ENCODE assay signal across 13 mouse cellular contexts in the genomic region with DNA sequence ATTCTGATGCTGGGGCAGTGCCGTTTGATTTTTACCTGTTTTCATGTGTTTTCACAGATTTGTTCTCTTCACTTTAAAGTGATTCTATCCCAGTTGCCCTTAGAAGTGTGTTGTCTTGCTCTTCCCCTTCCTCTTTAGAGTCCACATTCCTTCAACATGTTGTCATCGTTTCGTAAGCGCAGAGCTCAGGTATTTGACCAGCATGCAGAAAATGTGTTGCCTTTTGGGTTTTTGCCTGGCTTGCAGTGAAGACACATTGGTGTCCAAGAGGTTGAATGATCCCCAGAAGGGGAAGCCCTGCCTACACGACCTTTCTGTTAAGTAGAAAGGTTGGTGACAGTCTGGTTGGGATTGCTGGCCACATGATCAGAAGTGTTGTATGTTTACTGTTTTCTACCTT. TPM values are rescaled to one million over a fixed set of nuclear protein-coding genes. Genes with fewer than 3 reads are reported as not detected.
DNase-seq lines count a peak whose midpoint lies in the region; ATAC-seq lines count a peak whose summit lies in the region.
"Had no signal": no experiment of that assay in that cellular context is flagged by ENCODE, and none has a peak within 500 bp of the region (broad histone marks: within the 10 kb centered on the region; RNA-seq: fewer than 3 reads in every experiment).

No protein-coding gene starts in this region.

- peak overlapping the region; percentile 14; the same call in 1 of the 2 replicates for H3K4me3 ChIP-seq in hindbrain, embryonic 13.5 days
- no peak overlapping the region for H3K4me3 ChIP-seq in hindbrain, embryonic 10.5 days
- no peak overlapping the region for H3K4me3 ChIP-seq in midbrain, embryonic 15.5 days
- no peak overlapping the region; the same call in 1 of the 2 replicates for H3K4me3 ChIP-seq in midbrain, embryonic 10.5 days
- 0 out of 2 replicates have a peak overlapping the region, but pooled peaks have one; percentile 0 for H3K4me3 ChIP-seq in neural tube, embryonic 14.5 days (ENCODE audit: low read depth, low read length)
- H3K4me3 ChIP-seq: liver, embryonic 13.5 days; stomach, embryonic 15.5 days had no signal

- peaks cover 21% of the 10 kb centered on the region for H3K36me3 ChIP-seq in hindbrain, embryonic 13.5 days
- H3K36me3 ChIP-seq in hindbrain, embryonic 10.5 days = peaks cover 37% of the 10 kb centered on the region
- peaks cover 17% of the 10 kb centered on the region for H3K36me3 ChIP-seq in midbrain, embryonic 15.5 days (replicated peaks)
- peaks cover 36% of the 10 kb centered on the region for H3K36me3 ChIP-seq in midbrain, embryonic 10.5 days
- peaks cover 4% of the 10 kb centered on the region for H3K36me3 ChIP-seq in neural tube, embryonic 14.5 days (ENCODE audit: control insufficient read depth, insufficient read depth, low read length)
- H3K36me3 ChIP-seq: stomach, embryonic 15.5 days had no signal

- no peak overlapping the region for H3K27ac ChIP-seq in hindbrain, embryonic 13.5 days
- H3K27ac ChIP-seq in hindbrain, embryonic 10.5 days = no peak overlapping the region
- no peak overlapping the region for H3K27ac ChIP-seq in midbrain, embryonic 15.5 days
- no peak overlapping the region for H3K27ac ChIP-seq in midbrain, embryonic 10.5 days (replicated peaks)
- no peak overlapping the region for H3K27ac ChIP-seq in neural tube, embryonic 14.5 days (ENCODE audit: low read depth, low read length)
- H3K27ac ChIP-seq: liver, embryonic 13.5 days had no signal

- no peaks in the 10 kb centered on the region for H3K27me3 ChIP-seq in hindbrain, embryonic 13.5 days
- H3K27me3 ChIP-seq in hindbrain, embryonic 10.5 days (ENCODE audit: insufficient read depth, poor library complexity, severe bottlenecking) = no peaks in the 10 kb centered on the region
- no peaks in the 10 kb centered on the region for H3K27me3 ChIP-seq in midbrain, embryonic 15.5 days (replicated peaks)
- no peaks in the 10 kb centered on the region for H3K27me3 ChIP-seq in midbrain, embryonic 10.5 days (ENCODE audit: low read depth, poor library complexity, severe bottlenecking)
- H3K27me3 ChIP-seq in neural tube, embryonic 14.5 days (ENCODE audit: control insufficient read depth, insufficient read depth, low read length) = no peaks in the 10 kb centered on the region
- H3K27me3 ChIP-seq: stomach, embryonic 15.5 days had no signal

- peak; percentile 6 for DNase-seq in adrenal gland, postnatal 14 days
- DNase-seq in adrenal gland, postnatal 36 days = no peak
- DNase-seq in hindbrain, embryonic 10.5 days (ENCODE audit: low spot score) = no peak
- DNase-seq in midbrain, embryonic 10.5 days (ENCODE audit: low spot score) = no peak
- DNase-seq in spleen, postnatal 4 days (ENCODE audit: low spot score in 2 of 2) = no peak
- DNase-seq: cerebellum, postnatal 36 days; layer of hippocampus, postnatal 36 days; liver, embryonic 13.5 days; retina, postnatal 1 day had no signal

- peak overlapping the region; percentile 46; the same call in 1 of the 2 replicates for H3K9ac ChIP-seq in hindbrain, embryonic 13.5 days
- no peak overlapping the region for H3K9ac ChIP-seq in midbrain, embryonic 15.5 days
- H3K9ac ChIP-seq in neural tube, embryonic 14.5 days (replicated peaks; ENCODE audit: low read depth, low read length) = no peak overlapping the region
- H3K9ac ChIP-seq: liver, embryonic 13.5 days; stomach, embryonic 15.5 days had no signal

- no peaks in the 10 kb centered on the region for H3K9me3 ChIP-seq in hindbrain, embryonic 13.5 days
- H3K9me3 ChIP-seq in hindbrain, embryonic 10.5 days = no peaks in the 10 kb centered on the region
- no peaks in the 10 kb centered on the region for H3K9me3 ChIP-seq in midbrain, embryonic 15.5 days
- H3K9me3 ChIP-seq in midbrain, embryonic 10.5 days (replicated peaks) = no peaks in the 10 kb centered on the region
- H3K9me3 ChIP-seq in neural tube, embryonic 14.5 days (ENCODE audit: control insufficient read depth, low read length) = no peaks in the 10 kb centered on the region
- H3K9me3 ChIP-seq: liver, embryonic 13.5 days; stomach, embryonic 15.5 days had no signal

- ATAC-seq in hindbrain, embryonic 13.5 days (ENCODE audit: low FRiP score) = no peak
- no peak for ATAC-seq in midbrain, embryonic 15.5 days (replicated peaks)
- ATAC-seq in neural tube, embryonic 14.5 days (ENCODE audit: low read depth) = no peak

- H3K4me1 ChIP-seq in hindbrain, embryonic 13.5 days (replicated peaks) = peaks cover 75% of the 10 kb centered on the region
- H3K4me1 ChIP-seq in hindbrain, embryonic 10.5 days (replicated peaks) = peaks cover 50% of the 10 kb centered on the region
- H3K4me1 ChIP-seq in midbrain, embryonic 15.5 days = peaks cover 70% of the 10 kb centered on the region
- H3K4me1 ChIP-seq in midbrain, embryonic 10.5 days = peaks cover 54% of the 10 kb centered on the region
- H3K4me1 ChIP-seq in neural tube, embryonic 14.5 days (ENCODE audit: control insufficient read depth, insufficient read depth, low read length) = peaks cover 52% of the 10 kb centered on the region

- whole genome bisulfite sequencing in hindbrain, embryonic 13.5 days = 80% methylated on average over 5 of the region's 5 CpGs
- 82% methylated on average over 5 of the region's 5 CpGs for WGBS in hindbrain, embryonic 10.5 days
- WGBS in midbrain, embryonic 15.5 days = 84% methylated on average over 5 of the region's 5 CpGs
- WGBS in midbrain, embryonic 10.5 days = 81% methylated on average over 5 of the region's 5 CpGs
- WGBS in neural tube, embryonic 14.5 days = 77% methylated on average over 5 of the region's 5 CpGs

- peak overlapping the region; percentile 76 for H3K4me2 ChIP-seq in hindbrain, embryonic 13.5 days
- H3K4me2 ChIP-seq in midbrain, embryonic 15.5 days = 0 out of 2 replicates have a peak overlapping the region, but pooled peaks have one; percentile 67
- H3K4me2 ChIP-seq in neural tube, embryonic 14.5 days (ENCODE audit: low read depth, low read length) = peak overlapping the region; percentile 79; the same call in 1 of the 2 replicates
- H3K4me2 ChIP-seq: liver, embryonic 13.5 days had no signal

RNA-seq across cellular contexts. Expression of a gene that starts 3.3 kb away (rescaled TPM):
- total RNA-seq in adrenal gland, postnatal 14 days (2021) = 228 and 265 TPM in 2 replicates
- total RNA-seq in adrenal gland, postnatal 36 days (2021) = 100 to 1,000 TPM; 197 to 273 TPM
- polyA plus RNA-seq in hindbrain, embryonic 13.5 days (2015; fragmentation: Nextera tagmentation; extraction: Ambion mirVana) = 192 and 203 TPM in 2 replicates
- polyA plus RNA-seq in hindbrain, embryonic 10.5 days (2016; fragmentation: Nextera tagmentation; extraction: Ambion mirVana) = 115 and 120 TPM in 2 replicates
- polyA plus RNA-seq in midbrain, embryonic 15.5 days (2015; fragmentation: Nextera tagmentation; extraction: Ambion mirVana) = 238 and 239 TPM in 2 replicates
- 91.7 and 116 TPM in 2 replicates for polyA plus RNA-seq in midbrain, embryonic 10.5 days (2016; fragmentation: Nextera tagmentation; extraction: Ambion mirVana)
- polyA plus RNA-seq in neural tube, embryonic 14.5 days (2014; fragmentation: Nextera tagmentation; extraction: Ambion mirVana) = 381 and 422 TPM in 2 replicates

RNA-seq across cellular contexts. Expression of a gene that starts 33.4 kb away (rescaled TPM):
- 29.1 and 35.3 TPM in 2 replicates for total RNA-seq in adrenal gland, postnatal 14 days (2021)
- total RNA-seq in adrenal gland, postnatal 36 days (2021) = 10 to 100 TPM; 29.8 to 32.1 TPM
- polyA plus RNA-seq in hindbrain, embryonic 13.5 days (2015; fragmentation: Nextera tagmentation; extraction: Ambion mirVana) = 75.2 and 82.1 TPM in 2 replicates
- 73.7 and 79.2 TPM in 2 replicates for polyA plus RNA-seq in hindbrain, embryonic 10.5 days (2016; fragmentation: Nextera tagmentation; extraction: Ambion mirVana)
- 75.1 and 78.0 TPM in 2 replicates for polyA plus RNA-seq in midbrain, embryonic 15.5 days (2015; fragmentation: Nextera tagmentation; extraction: Ambion mirVana)
- 70.2 and 70.4 TPM in 2 replicates for polyA plus RNA-seq in midbrain, embryonic 10.5 days (2016; fragmentation: Nextera tagmentation; extraction: Ambion mirVana)
- polyA plus RNA-seq in neural tube, embryonic 14.5 days (2014; fragmentation: Nextera tagmentation; extraction: Ambion mirVana) = 66.2 and 67.4 TPM in 2 replicates

Comparison
In these comparisons a context has a peak if more than half of its experiments do, and no peak if none do; other contexts are left out.
1. H3K4me3 ChIP-seq: peak in hindbrain, embryonic 13.5 days (single experiment) and neural tube, embryonic 14.5 days (single experiment); none in hindbrain, embryonic 10.5 days (single experiment), midbrain, embryonic 15.5 days (single experiment) and midbrain, embryonic 10.5 days (single experiment).
2. Peak in every context shown above with its lines, with median percentiles within 50 percentile points of each other: H3K4me2 ChIP-seq.